Mouse (Mus musculus): ENCODE results near the gene Sgip1. TPM values are rescaled to one million over a fixed set of nuclear protein-coding genes. Genes with fewer than 3 reads are reported as not detected.
A peak's percentile ranks its signal among the peaks of the same experiment; 100 is the strongest.

Gene Sgip1
- total and polyA plus RNA-seq, 3 experiments, result 0.92 to 5.6 TPM; not detected in 1

- TF ChIP-seq ELF1 (IDR thresholded peaks at IDR 0.05; ENCODE audit: low read depth, low read length), result no peak
These were observed 172.1 kb downstream of the Sgip1 start (continued) for GRCm38 (mm10) chr4:102913176-102913575.

DNA sequence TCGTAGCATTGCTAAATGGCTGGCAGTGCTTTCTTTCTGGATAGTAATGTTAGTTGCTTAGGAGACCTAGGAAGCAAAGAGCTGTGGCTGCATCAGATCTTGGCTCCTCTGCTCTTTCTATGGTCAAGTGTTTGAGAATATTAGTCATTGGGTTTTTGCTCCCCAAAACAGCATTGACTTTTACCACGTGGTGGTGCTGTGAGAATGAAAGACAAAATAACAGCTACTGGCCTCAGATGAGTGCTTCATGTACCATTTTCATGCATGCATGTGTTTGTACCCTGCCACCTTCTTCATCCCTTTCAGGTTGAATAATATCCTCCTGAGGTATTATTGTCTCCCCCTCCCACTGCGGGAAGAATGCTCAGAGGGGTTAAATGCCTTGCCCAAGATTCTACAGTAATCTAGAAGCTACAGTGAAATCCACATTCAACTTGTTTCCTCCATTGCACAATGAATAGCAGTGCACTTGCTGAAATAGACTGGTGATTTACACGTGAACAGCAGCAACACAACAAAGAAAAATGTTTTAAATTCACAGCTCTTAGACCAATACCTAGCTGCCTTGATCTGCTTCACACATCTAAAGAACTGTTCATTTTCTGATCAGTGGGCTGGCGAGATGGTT lies 172.7 kb downstream of the Sgip1 start:
- no peak for TF ChIP-seq NELFE (IDR thresholded peaks at IDR 0.05; ENCODE audit: low read depth, low read length)
- TF ChIP-seq SMC3 (IDR thresholded peaks at IDR 0.05; ENCODE audit: low read depth, low read length), result peak; percentile 26; the same call in 1 of the 2 replicates
- no peak for TF ChIP-seq HCFC1 (IDR thresholded peaks at IDR 0.05; ENCODE audit: low read depth, low read length)
- TF ChIP-seq POLR2AphosphoS5 (IDR thresholded peaks at IDR 0.05; ENCODE audit: borderline replicate concordance, low read depth, low read length), result no peak
- no peak for TF ChIP-seq CHD2 (IDR thresholded peaks at IDR 0.05; ENCODE audit: low read length)
- TF ChIP-seq RAD21 (IDR thresholded peaks at IDR 0.05; ENCODE audit: low read depth, low read length), result peak; percentile 31
- TF ChIP-seq CHD1 (IDR thresholded peaks at IDR 0.05; ENCODE audit: low read depth, low read length), result no peak
- no peak for TF ChIP-seq ZC3H11A (IDR thresholded peaks at IDR 0.05; ENCODE audit: low read depth, low read length)
- no peak for TF ChIP-seq UBTF (IDR thresholded peaks at IDR 0.05; ENCODE audit: borderline replicate concordance, insufficient read depth, low read depth, low read length)
- no peak for TF ChIP-seq NRF1 (IDR thresholded peaks at IDR 0.05; ENCODE audit: insufficient read depth, low read depth, low read length, poor library complexity, severe bottlenecking)
- no peak for TF ChIP-seq EP300 (IDR thresholded peaks at IDR 0.05; ENCODE audit: low read depth in 1 of 2, low read length in 2 of 2)
- no peak for TF ChIP-seq MAZ (IDR thresholded peaks at IDR 0.05; ENCODE audit: low read depth, low read length)
- peak in 1 of 3 experiments; percentile 13; a peak in 1 of 6 replicates for TF ChIP-seq CTCF (IDR thresholded peaks at IDR 0.05 in 2 of 3, conservative IDR thresholded peaks at IDR 0.05 in 1 of 3; ENCODE audit: control insufficient read depth in 1 of 3, insufficient read depth in 1 of 3, low read depth in 2 of 3, low read length in 3 of 3, poor library complexity in 1 of 3, severe bottlenecking in 1 of 3)
- TF ChIP-seq KAT2A (conservative IDR thresholded peaks at IDR 0.05; ENCODE audit: low read depth, low read length), result no peak
- no peak for TF ChIP-seq GATA1 (IDR thresholded peaks at IDR 0.05; ENCODE audit: low read depth, low read length)
- no peak for TF ChIP-seq ETS1 (IDR thresholded peaks at IDR 0.05; ENCODE audit: low read depth, low read length)
- TF ChIP-seq ZNF384 (IDR thresholded peaks at IDR 0.05; ENCODE audit: low read depth, low read length), result no peak
- no peaks in the 10 kb centered on the region for H3K27me3 ChIP-seq (ENCODE audit: control insufficient read depth in 1 of 2, insufficient read depth in 2 of 2, low read length in 2 of 2)
- no peaks in the 10 kb centered on the region for H3K36me3 ChIP-seq (ENCODE audit: control insufficient read depth in 1 of 2, insufficient read depth in 2 of 2, low read length in 2 of 2)
- DNase-seq (ENCODE audit: low read depth, low spot score), result no peak
- H3K79me2 ChIP-seq (ENCODE audit: control insufficient read depth, insufficient read depth, low read length, poor library complexity), result no peaks in the 10 kb centered on the region
- no peak overlapping the region for H3K4me3 ChIP-seq (ENCODE audit: control insufficient read depth in 1 of 2, insufficient read depth in 1 of 2, low read depth in 2 of 2, low read length in 2 of 2)
- H3K9me3 ChIP-seq (replicated peaks; ENCODE audit: insufficient read depth, low read length), result no peaks in the 10 kb centered on the region
- H3K27ac ChIP-seq (ENCODE audit: control insufficient read depth, low read depth, low read length), result no peak overlapping the region
- H3K4me1 ChIP-seq (ENCODE audit: control insufficient read depth in 1 of 2, insufficient read depth in 2 of 2, low read length in 2 of 2), result no peaks in the 10 kb centered on the region
- H3K9ac ChIP-seq (ENCODE audit: control insufficient read depth, low read depth, low read length, poor library complexity, severe bottlenecking), result no peak overlapping the region

DNA sequence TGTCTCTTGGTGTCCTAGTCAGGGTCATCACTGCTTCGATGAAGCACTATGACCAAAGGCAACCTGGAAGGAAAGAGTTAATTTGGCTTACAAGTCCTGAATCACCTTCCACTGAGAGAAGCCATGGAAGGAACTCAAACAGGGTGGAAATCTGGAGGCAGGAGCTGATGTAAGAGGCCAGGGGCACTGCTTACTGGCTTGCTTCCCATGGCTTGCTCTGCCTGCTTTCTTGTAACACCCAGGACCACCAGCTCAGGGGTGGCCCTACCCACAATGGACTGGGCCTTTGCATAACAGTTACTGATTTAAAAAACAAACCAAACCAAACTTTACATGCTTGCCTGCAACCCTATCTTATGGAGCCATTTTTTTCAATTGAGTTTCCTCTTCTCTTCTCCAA lies 177.1 kb downstream of the Sgip1 start:
- DNase-seq (ENCODE audit: low read depth, low spot score), result no peak
- Histone ChIP-seq H3K4me3 (ENCODE audit: control insufficient read depth in 1 of 2, insufficient read depth in 1 of 2, low read depth in 2 of 2, low read length in 2 of 2) (no peak overlapping the region), H3K4me1 (ENCODE audit: control insufficient read depth in 1 of 2, insufficient read depth in 2 of 2, low read length in 2 of 2) (no peaks in the 10 kb centered on the region), H3K27me3 (ENCODE audit: control insufficient read depth in 1 of 2, insufficient read depth in 2 of 2, low read length in 2 of 2) (no peaks in the 10 kb centered on the region), H3K9me3 (replicated peaks; ENCODE audit: insufficient read depth, low read length) (no peaks in the 10 kb centered on the region), H3K36me3 (ENCODE audit: control insufficient read depth in 1 of 2, insufficient read depth in 2 of 2, low read length in 2 of 2) (no peaks in the 10 kb centered on the region), H3K27ac (ENCODE audit: control insufficient read depth, low read depth, low read length) (no peak overlapping the region), H3K9ac (ENCODE audit: control insufficient read depth, low read depth, low read length, poor library complexity, severe bottlenecking) (no peak overlapping the region), H3K79me2 (ENCODE audit: control insufficient read depth, insufficient read depth, low read length, poor library complexity) (no peaks in the 10 kb centered on the region)
- TF ChIP-seq ZC3H11A (IDR thresholded peaks at IDR 0.05; ENCODE audit: low read depth, low read length) (no peak), ETS1 (IDR thresholded peaks at IDR 0.05; ENCODE audit: low read depth, low read length) (no peak), ELF1 (IDR thresholded peaks at IDR 0.05; ENCODE audit: low read depth, low read length) (no peak), NELFE (IDR thresholded peaks at IDR 0.05; ENCODE audit: low read depth, low read length) (no peak), MYB (IDR thresholded peaks at IDR 0.05; ENCODE audit: low read depth, low read length) (no peak), POLR2AphosphoS2 (IDR thresholded peaks at IDR 0.05; ENCODE audit: low read length) (no peak), MAZ (IDR thresholded peaks at IDR 0.05; ENCODE audit: low read depth, low read length) (no peak)
